Mouse (Mus musculus) intestine, embryonic 15.5 days (tissue): ENCODE results near the gene Sdhaf1. TPM values are rescaled to one million over a fixed set of nuclear protein-coding genes. Genes with fewer than 3 reads are reported as not detected.

Experiments used
- ATAC-seq: fragments of 200-750 bp; cut with Nextera tagmentation; 2 replicates; pipeline ENCODE4 v1.8.0; 2017; ENCODE audit warnings: moderate TSS enrichment, moderate library complexity
- H3K27ac ChIP-seq: fragments of 300-500 bp; sonication (generic); 2 replicates; pipeline ENCODE4 v1.5.1; 2015; ENCODE audit warnings: mild to moderate bottlenecking, inconsistent platforms
- H3K27me3 ChIP-seq: fragments of 300-500 bp; sonication (generic); replicated peaks from 2 replicates; pipeline ENCODE4 v1.6.1; 2015; ENCODE audit warnings: inconsistent platforms
- H3K36me3 ChIP-seq: fragments of 300-500 bp; sonication (generic); 2 replicates; pipeline ENCODE4 v1.6.1; 2015; ENCODE audit warnings: inconsistent platforms
- H3K4me1 ChIP-seq: fragments of 300-500 bp; sonication (generic); replicated peaks from 2 replicates; pipeline ENCODE4 v1.6.1; 2015; ENCODE audit warnings: inconsistent platforms
- H3K4me2 ChIP-seq: fragments of 300-500 bp; sonication (generic); replicated peaks from 2 replicates; pipeline ENCODE4 v1.6.1; 2015; ENCODE audit warnings: mild to moderate bottlenecking, inconsistent platforms
- H3K4me3 ChIP-seq: fragments of 300-500 bp; sonication (generic); replicated peaks from 2 replicates; pipeline ENCODE4 v1.5.1; 2015; ENCODE audit warnings: inconsistent platforms
- H3K9ac ChIP-seq: fragments of 300-500 bp; sonication (generic); 2 replicates; pipeline ENCODE4 v1.6.1; 2015; ENCODE audit warnings: inconsistent platforms
- H3K9me3 ChIP-seq: fragments of 300-500 bp; sonication (generic); 2 replicates; pipeline ENCODE4 v1.6.1; 2016; ENCODE audit warnings: inconsistent platforms
- WGBS: fragments of 180-500 bp; shearing (Covaris S2); methylation state at CpG from one replicate; pipeline ENCODE4 v1.1.7; 2015; 5-methylcytosine and 5-hydroxymethylcytosine counted together
- polyA plus RNA-seq: library from polyadenylated mRNA; unstranded; fragments of >200 nt; fragmentation: Nextera tagmentation; extraction: Ambion mirVana; gene quantifications from 2 replicates; pipeline ENCODE4 v1.2.1, GENCODE M21; 2015

Sdhaf1 gene
- 15.5 and 18.0 TPM in 2 replicates for polyA plus RNA-seq

- Histone ChIP-seq H3K36me3 (no peaks in the 10 kb centered on the region), H3K9ac (peak within 1 kb of the TSS; percentile 45), H3K27me3 (no peaks in the 10 kb centered on the region), H3K4me1 (peaks cover 10% of the 10 kb centered on the region), H3K4me2 (peak within 1 kb of the TSS; percentile 87), H3K9me3 (no peaks in the 10 kb centered on the region), H3K4me3 (peak within 1 kb of the TSS; percentile 85; the same call in 1 of the 2 replicates), H3K27ac (peak within 1 kb of the TSS; percentile 92)
- 77% methylated on average over 3 of the region's 3 CpGs for WGBS
- no peak for ATAC-seq
Observed at GRCm38 (mm10) chr7:30323795-30324194, at the start of gene Sdhaf1. Sdhaf1 (minus strand) TSS chr7:30323895.

DNA sequence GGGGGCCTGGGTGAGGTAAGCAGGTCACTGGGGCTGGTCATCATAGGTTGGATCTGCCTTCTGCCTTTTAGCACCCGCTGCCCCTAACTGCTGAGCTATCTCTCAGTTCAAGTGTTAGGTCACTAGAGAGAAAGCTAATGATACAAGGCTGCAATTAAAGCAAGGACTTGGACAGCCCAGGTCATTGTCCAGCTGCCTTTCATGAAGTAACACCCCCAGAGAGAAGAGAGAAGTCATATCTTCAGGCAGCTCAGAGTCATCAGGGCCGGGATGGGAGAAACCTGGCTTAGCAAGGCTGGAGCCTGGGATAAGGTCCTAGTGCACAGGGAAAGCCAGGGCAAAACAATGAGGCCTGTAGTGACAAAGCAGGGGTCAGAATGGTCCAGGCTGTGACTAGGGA is 43.8 kb upstream of the Sdhaf1 start:
- peaks cover 2% of the 10 kb centered on the region; the same call in 1 of the 2 replicates for H3K4me1 ChIP-seq
- 67% methylated on average over 2 of the region's 2 CpGs for WGBS

GRCm38 (mm10) chr7:30363344-30363738 is 39.6 kb upstream of the Sdhaf1 start:
- Histone ChIP-seq H3K27ac (no peak overlapping the region), H3K4me3 (peak overlapping the region; percentile 62), H3K4me1 (peaks cover 21% of the 10 kb centered on the region), H3K9ac (peak overlapping the region; percentile 66), H3K9me3 (no peaks in the 10 kb centered on the region), H3K36me3 (peaks cover 4% of the 10 kb centered on the region; the same call in 1 of the 2 replicates), H3K4me2 (peak overlapping the region; percentile 85), H3K27me3 (peaks cover 7% of the 10 kb centered on the region; the same call in 1 of the 2 replicates)
- ATAC-seq, result no peak
- 54% methylated on average over 6 of the region's 6 CpGs for WGBS

More for the DNA sequence above, 43.8 kb upstream of the Sdhaf1 start:
- Histone ChIP-seq H3K4me3 (no peak overlapping the region), H3K9me3 (no peaks in the 10 kb centered on the region), H3K27me3 (peaks cover 7% of the 10 kb centered on the region; the same call in 1 of the 2 replicates), H3K4me2 (no peak overlapping the region), H3K9ac (no peak overlapping the region), H3K27ac (no peak overlapping the region), H3K36me3 (no peaks in the 10 kb centered on the region)
- no peak for ATAC-seq

DNA sequence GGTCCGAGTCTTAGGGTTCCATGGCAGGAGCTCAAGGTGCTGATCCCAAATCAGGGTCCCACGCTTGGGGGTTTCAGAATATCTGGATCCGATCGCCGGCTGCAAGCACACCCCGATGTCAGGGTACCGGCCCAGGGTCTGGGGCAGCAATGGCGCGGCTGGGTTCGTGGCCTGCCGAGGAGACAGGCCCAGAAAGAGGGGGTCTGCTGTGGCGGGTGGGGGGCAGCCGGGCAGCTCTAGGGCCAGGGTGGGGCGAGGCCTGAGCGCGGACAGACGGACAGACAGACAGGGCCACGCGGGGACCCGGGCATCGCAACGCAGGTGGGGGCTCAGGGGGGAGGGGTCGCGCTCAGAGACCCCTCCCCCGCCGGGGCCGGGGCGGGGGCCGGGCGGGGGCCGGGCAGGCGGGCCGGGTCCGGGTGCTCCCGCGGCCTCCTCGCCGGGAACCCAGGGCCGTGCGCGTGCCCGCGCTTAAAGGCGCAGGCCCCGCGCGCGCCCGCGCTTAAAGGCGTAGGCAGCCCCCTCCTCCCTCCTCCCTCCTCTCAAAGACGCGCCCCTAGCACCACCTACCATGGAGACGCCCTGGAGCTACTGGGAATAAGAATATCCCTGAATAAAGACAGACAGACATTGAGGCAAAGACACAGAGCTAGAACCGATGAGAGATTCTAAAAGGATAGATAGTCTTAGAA is 39.1 kb upstream of the Sdhaf1 start, which contains the start of gene Lrfn3:
Gene Lrfn3, minus strand, starts transcription at position 121 of the 692 bp plus-strand sequence.
- peak; percentile 61 for ATAC-seq
- WGBS, result under 1% methylated on average over 55 of the region's 55 CpGs
- Histone ChIP-seq H3K9me3 (no peaks in the 10 kb centered on the region), H3K4me1 (peaks cover 26% of the 10 kb centered on the region), H3K36me3 (peaks cover 4% of the 10 kb centered on the region; the same call in 1 of the 2 replicates), H3K4me3 (peak within 1 kb of the TSS; percentile 62), H3K9ac (peak within 1 kb of the TSS; percentile 66), H3K27ac (no peak within 1 kb of the TSS), H3K4me2 (peak within 1 kb of the TSS; percentile 85), H3K27me3 (peaks cover 7% of the 10 kb centered on the region; the same call in 1 of the 2 replicates)

- peaks cover 27% of the 10 kb centered on the region for H3K4me1 ChIP-seq
- H3K4me2 ChIP-seq, result no peak overlapping the region; the same call in 1 of the 2 replicates
- no peak for ATAC-seq
- no peak overlapping the region for H3K4me3 ChIP-seq
- H3K36me3 ChIP-seq, result peaks cover 4% of the 10 kb centered on the region; the same call in 1 of the 2 replicates
- H3K27ac ChIP-seq, result no peak overlapping the region
- WGBS, result 90% methylated on average over 17 of the region's 17 CpGs
- H3K27me3 ChIP-seq, result peaks cover 5% of the 10 kb centered on the region; the same call in 1 of the 2 replicates
- no peaks in the 10 kb centered on the region for H3K9me3 ChIP-seq
- no peak overlapping the region for H3K9ac ChIP-seq
Observed at GRCm38 (mm10) chr7:30360028-30360427, 36.3 kb upstream of the Sdhaf1 start.

DNA sequence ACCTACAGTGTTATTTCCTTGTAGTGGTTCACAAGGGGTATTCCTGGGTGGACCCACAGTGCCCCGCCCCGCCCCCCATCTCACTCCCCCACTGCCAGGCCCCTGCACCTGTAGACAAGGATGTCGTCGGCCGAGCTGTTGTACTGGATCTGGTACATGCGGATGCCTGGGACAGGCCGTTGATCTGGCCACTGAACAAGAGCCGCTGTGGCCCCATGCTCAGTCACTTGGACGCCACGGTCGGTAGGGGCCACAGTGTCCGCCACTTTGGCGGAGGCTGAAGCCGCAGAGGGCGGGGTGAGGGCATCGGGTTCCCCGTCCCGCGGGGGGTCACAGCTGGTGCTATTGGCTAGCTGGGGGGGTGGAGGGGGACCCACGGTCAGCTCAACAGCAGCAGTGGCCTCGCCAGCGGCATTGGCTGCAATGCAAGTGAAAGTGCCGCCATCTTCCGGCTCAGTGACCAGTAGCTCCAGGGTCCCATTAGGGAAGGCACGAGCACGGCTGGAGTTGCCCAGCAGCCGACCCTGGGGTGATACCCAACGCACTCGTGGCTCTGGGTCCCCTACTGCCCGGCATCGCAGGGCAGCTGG is 35.7 kb upstream of the Sdhaf1 start:
- H3K27ac ChIP-seq, result peak overlapping the region; percentile 18; the same call in 1 of the 2 replicates
- peak overlapping the region; percentile 2 for H3K4me3 ChIP-seq
- WGBS, result 69% methylated on average over 31 of the region's 31 CpGs
- peak overlapping the region; percentile 51 for H3K4me2 ChIP-seq
- ATAC-seq, result peak; percentile 35; the same call in 1 of the 2 replicates
- peaks cover 4% of the 10 kb centered on the region; the same call in 1 of the 2 replicates for H3K36me3 ChIP-seq
- H3K4me1 ChIP-seq, result peaks cover 27% of the 10 kb centered on the region
- no peak overlapping the region for H3K9ac ChIP-seq
- H3K27me3 ChIP-seq, result no peaks in the 10 kb centered on the region; the same call in 1 of the 2 replicates
- H3K9me3 ChIP-seq, result no peaks in the 10 kb centered on the region

- Histone ChIP-seq H3K9ac (no peak overlapping the region), H3K4me2 (peak overlapping the region; percentile 51), H3K4me3 (peak overlapping the region; percentile 2; the same call in 1 of the 2 replicates), H3K4me1 (peaks cover 31% of the 10 kb centered on the region), H3K27ac (peak overlapping the region; percentile 18; the same call in 1 of the 2 replicates), H3K36me3 (peaks cover 4% of the 10 kb centered on the region; the same call in 1 of the 2 replicates), H3K9me3 (no peaks in the 10 kb centered on the region), H3K27me3 (no peaks in the 10 kb centered on the region)
- WGBS, result 57% methylated on average over 7 of the region's 7 CpGs
- peak; percentile 57 for ATAC-seq
Observed at GRCm38 (mm10) chr7:30358378-30359186, 34.9 kb upstream of the Sdhaf1 start.

DNA sequence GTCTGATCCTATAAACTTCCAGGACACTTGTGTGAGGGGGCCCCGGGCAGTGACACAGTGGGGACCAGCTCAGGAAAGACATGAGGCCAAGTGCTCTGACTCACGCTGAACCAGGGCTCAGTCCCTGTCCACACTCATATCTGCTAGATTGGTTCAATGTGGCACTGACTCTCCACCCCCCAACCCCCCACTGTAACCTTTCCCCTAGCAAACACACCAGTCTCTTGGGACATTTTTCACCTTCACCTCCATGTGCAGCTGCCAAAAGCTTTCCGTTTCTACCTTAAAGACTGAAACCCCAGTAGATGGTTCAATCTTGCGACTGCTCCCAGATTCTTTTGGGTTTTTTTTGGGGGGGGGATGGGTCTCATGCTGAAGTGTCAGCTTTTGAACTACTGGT is 30.4 kb upstream of the Sdhaf1 start:
- Histone ChIP-seq H3K4me3 (no peak overlapping the region), H3K9ac (no peak overlapping the region), H3K9me3 (no peaks in the 10 kb centered on the region), H3K36me3 (no peaks in the 10 kb centered on the region), H3K27ac (no peak overlapping the region), H3K4me1 (peaks cover 13% of the 10 kb centered on the region; the same call in 1 of the 2 replicates), H3K27me3 (0 out of 2 replicates have a peak, but pooled peaks cover 3% of the 10 kb centered on the region), H3K4me2 (no peak overlapping the region)
- ATAC-seq, result peak; percentile 14; the same call in 1 of the 2 replicates
- WGBS, result 77% methylated on average over 4 of the region's 4 CpGs

- Histone ChIP-seq H3K4me1 (peaks cover 12% of the 10 kb centered on the region; the same call in 1 of the 2 replicates), H3K4me2 (no peak overlapping the region), H3K36me3 (no peaks in the 10 kb centered on the region), H3K4me3 (no peak overlapping the region), H3K9ac (no peak overlapping the region), H3K9me3 (no peaks in the 10 kb centered on the region), H3K27ac (no peak overlapping the region), H3K27me3 (0 out of 2 replicates have a peak, but pooled peaks cover 3% of the 10 kb centered on the region)
- ATAC-seq, result peak; percentile 73
- WGBS, result 18% methylated on average over 6 of the region's 6 CpGs
Observed at GRCm38 (mm10) chr7:30353279-30353822, 29.7 kb upstream of the Sdhaf1 start.

- H3K27ac ChIP-seq, result no peak overlapping the region
- no peak overlapping the region for H3K9ac ChIP-seq
- no peak overlapping the region for H3K4me3 ChIP-seq
- ATAC-seq, result peak; percentile 60; the same call in 1 of the 2 replicates
- H3K27me3 ChIP-seq, result peaks cover 19% of the 10 kb centered on the region
- no peaks in the 10 kb centered on the region for H3K9me3 ChIP-seq
- H3K36me3 ChIP-seq, result no peaks in the 10 kb centered on the region
- H3K4me2 ChIP-seq, result peak overlapping the region; percentile 24; the same call in 1 of the 2 replicates
- 2% methylated on average over 30 of the region's 30 CpGs for WGBS
- H3K4me1 ChIP-seq, result no peaks in the 10 kb centered on the region
Observed at GRCm38 (mm10) chr7:30347828-30348227, 24.1 kb upstream of the Sdhaf1 start.

GRCm38 (mm10) chr7:30346635-30347379 is 23.1 kb upstream of the Sdhaf1 start:
- no peaks in the 10 kb centered on the region for H3K4me1 ChIP-seq
- no peak overlapping the region for H3K9ac ChIP-seq
- H3K27ac ChIP-seq, result no peak overlapping the region
- H3K4me2 ChIP-seq, result no peak overlapping the region
- no peaks in the 10 kb centered on the region for H3K9me3 ChIP-seq
- no peaks in the 10 kb centered on the region for H3K36me3 ChIP-seq
- 26% methylated on average over 21 of the region's 21 CpGs for WGBS
- no peak overlapping the region for H3K4me3 ChIP-seq
- 0 out of 2 replicates have a peak, but pooled peaks have one; percentile 47 for ATAC-seq
- peaks cover 19% of the 10 kb centered on the region for H3K27me3 ChIP-seq
